Mouse (Mus musculus) hindbrain, embryonic 12.5 days (tissue): ENCODE results near the gene Gm37240. TPM values are rescaled to one million over a fixed set of nuclear protein-coding genes. Genes with fewer than 3 reads are reported as not detected.

ENCODE experiments used
- ATAC-seq: fragments of 200-750 bp; cut with Nextera tagmentation; 2 replicates; pipeline ENCODE4 v1.8.0; 2017; ENCODE audit warnings: moderate TSS enrichment; ENCODE audit not compliant: low FRiP score
- H3K27ac ChIP-seq: fragments of 300-500 bp; sonication (generic); 2 replicates; pipeline ENCODE4 v1.5.1; 2016; ENCODE audit warnings: mild to moderate bottlenecking
- H3K27me3 ChIP-seq: fragments of 300-500 bp; sonication (generic); 2 replicates; pipeline ENCODE4 v1.6.1; 2016; ENCODE audit warnings: mild to moderate bottlenecking
- H3K36me3 ChIP-seq: fragments of 300-500 bp; sonication (generic); 2 replicates; pipeline ENCODE4 v1.6.1; 2016; ENCODE audit warnings: mild to moderate bottlenecking
- H3K4me1 ChIP-seq: fragments of 300-500 bp; sonication (generic); 2 replicates; pipeline ENCODE4 v1.6.1; 2016
- H3K4me2 ChIP-seq: fragments of 300-500 bp; sonication (generic); replicated peaks from 2 replicates; pipeline ENCODE4 v1.6.1; 2016; ENCODE audit warnings: mild to moderate bottlenecking
- H3K4me3 ChIP-seq: fragments of 300-500 bp; sonication (generic); 2 replicates; pipeline ENCODE4 v1.5.1; 2016; ENCODE audit warnings: mild to moderate bottlenecking
- H3K9ac ChIP-seq: fragments of 300-500 bp; sonication (generic); 2 replicates; pipeline ENCODE4 v1.6.1; 2016; ENCODE audit warnings: mild to moderate bottlenecking, moderate library complexity
- H3K9me3 ChIP-seq: fragments of 300-500 bp; sonication (generic); replicated peaks from 2 replicates; pipeline ENCODE4 v1.6.1; 2016; ENCODE audit warnings: mild to moderate bottlenecking
- WGBS: fragments of 180-500 bp; shearing (Covaris S2); methylation state at CpG from one replicate; pipeline ENCODE4 v1.1.7; 2016; 5-methylcytosine and 5-hydroxymethylcytosine counted together
- polyA plus RNA-seq: library from polyadenylated mRNA; unstranded; fragments of >200 nt; fragmentation: Nextera tagmentation; extraction: Ambion mirVana; gene quantifications from 2 replicates; pipeline ENCODE4 v1.2.1, GENCODE M21; 2016

Gene Gm37240
- polyA plus RNA-seq, 1 experiment from 2014 or later: 3.3 TPM

- H3K4me3 ChIP-seq: no peak overlapping the region
- ATAC-seq: no peak
- H3K27ac ChIP-seq: no peak overlapping the region
- no peak overlapping the region for H3K9ac ChIP-seq
- no peaks in the 10 kb centered on the region for H3K36me3 ChIP-seq
- 91% methylated on average over 8 of the region's 8 CpGs for WGBS
- no peaks in the 10 kb centered on the region for H3K9me3 ChIP-seq
- no peaks in the 10 kb centered on the region for H3K4me1 ChIP-seq
- no peak overlapping the region for H3K4me2 ChIP-seq
- H3K27me3 ChIP-seq: no peaks in the 10 kb centered on the region
Observed at GRCm38 (mm10) chr3:85685271-85685670, 202.0 kb downstream of the Gm37240 start.

GRCm38 (mm10) chr3:85683618-85684017, 203.7 kb downstream of the Gm37240 start:
- Histone ChIP-seq H3K27me3 (no peaks in the 10 kb centered on the region), H3K9ac (no peak overlapping the region), H3K9me3 (no peaks in the 10 kb centered on the region), H3K4me1 (no peaks in the 10 kb centered on the region), H3K4me2 (no peak overlapping the region), H3K36me3 (no peaks in the 10 kb centered on the region), H3K27ac (no peak overlapping the region), H3K4me3 (no peak overlapping the region)
- ATAC-seq: no peak
- WGBS: 89% methylated on average over 5 of the region's 5 CpGs

- ATAC-seq: no peak
- no peak overlapping the region for H3K27ac ChIP-seq
- H3K27me3 ChIP-seq: no peaks in the 10 kb centered on the region
- 85% methylated on average over 7 of the region's 7 CpGs for WGBS
- H3K36me3 ChIP-seq: no peaks in the 10 kb centered on the region
- no peak overlapping the region for H3K4me2 ChIP-seq
- H3K4me3 ChIP-seq: no peak overlapping the region
- H3K9ac ChIP-seq: no peak overlapping the region
- no peaks in the 10 kb centered on the region for H3K4me1 ChIP-seq
- H3K9me3 ChIP-seq: no peaks in the 10 kb centered on the region
Observed at GRCm38 (mm10) chr3:85681136-85681535, 206.2 kb downstream of the Gm37240 start.

GRCm38 (mm10) chr3:85679960-85680359, 207.4 kb downstream of the Gm37240 start:
- Histone ChIP-seq H3K36me3 (no peaks in the 10 kb centered on the region), H3K27ac (no peak overlapping the region), H3K4me3 (no peak overlapping the region), H3K9ac (no peak overlapping the region), H3K9me3 (no peaks in the 10 kb centered on the region), H3K4me1 (no peaks in the 10 kb centered on the region), H3K27me3 (no peaks in the 10 kb centered on the region), H3K4me2 (no peak overlapping the region)
- 83% methylated on average over 5 of the region's 5 CpGs for WGBS
- ATAC-seq: no peak

GRCm38 (mm10) chr3:85679312-85679933, 207.9 kb downstream of the Gm37240 start:
- no peak for ATAC-seq
- no peak overlapping the region for H3K9ac ChIP-seq
- no peaks in the 10 kb centered on the region for H3K27me3 ChIP-seq
- no peak overlapping the region for H3K4me2 ChIP-seq
- no peaks in the 10 kb centered on the region for H3K4me1 ChIP-seq
- no peak overlapping the region for H3K27ac ChIP-seq
- 88% methylated on average over 8 of the region's 8 CpGs for WGBS
- no peak overlapping the region for H3K4me3 ChIP-seq
- no peaks in the 10 kb centered on the region for H3K36me3 ChIP-seq
- H3K9me3 ChIP-seq: no peaks in the 10 kb centered on the region

- Histone ChIP-seq H3K36me3 (no peaks in the 10 kb centered on the region), H3K27ac (no peak overlapping the region), H3K9me3 (no peaks in the 10 kb centered on the region), H3K27me3 (no peaks in the 10 kb centered on the region), H3K4me1 (no peaks in the 10 kb centered on the region; the same call in 1 of the 2 replicates), H3K9ac (no peak overlapping the region), H3K4me3 (no peak overlapping the region), H3K4me2 (no peak overlapping the region)
- WGBS: 71% methylated on average over 3 of the region's 3 CpGs
- ATAC-seq: no peak
Observed at GRCm38 (mm10) chr3:85677952-85678351, 209.4 kb downstream of the Gm37240 start.

GRCm38 (mm10) chr3:85677133-85677532, 210.2 kb downstream of the Gm37240 start:
- ATAC-seq: no peak
- H3K36me3 ChIP-seq: no peaks in the 10 kb centered on the region
- H3K27ac ChIP-seq: no peak overlapping the region
- H3K9me3 ChIP-seq: no peaks in the 10 kb centered on the region
- H3K4me3 ChIP-seq: no peak overlapping the region
- no peaks in the 10 kb centered on the region; the same call in 1 of the 2 replicates for H3K4me1 ChIP-seq
- WGBS: 76% methylated on average over 8 of the region's 8 CpGs
- H3K4me2 ChIP-seq: no peak overlapping the region
- H3K9ac ChIP-seq: no peak overlapping the region
- H3K27me3 ChIP-seq: no peaks in the 10 kb centered on the region

GRCm38 (mm10) chr3:85669844-85670243, 217.5 kb downstream of the Gm37240 start:
- no peak for ATAC-seq
- H3K27me3 ChIP-seq: no peaks in the 10 kb centered on the region
- H3K9ac ChIP-seq: no peak overlapping the region
- H3K4me3 ChIP-seq: no peak overlapping the region
- no peaks in the 10 kb centered on the region for H3K9me3 ChIP-seq
- no peak overlapping the region for H3K4me2 ChIP-seq
- WGBS: 86% methylated on average over 6 of the region's 6 CpGs
- H3K27ac ChIP-seq: no peak overlapping the region
- H3K4me1 ChIP-seq: no peaks in the 10 kb centered on the region; the same call in 1 of the 2 replicates
- H3K36me3 ChIP-seq: no peaks in the 10 kb centered on the region

- Histone ChIP-seq H3K4me2 (no peak overlapping the region), H3K27me3 (no peaks in the 10 kb centered on the region), H3K36me3 (no peaks in the 10 kb centered on the region), H3K4me1 (no peaks in the 10 kb centered on the region), H3K9ac (no peak overlapping the region), H3K9me3 (no peaks in the 10 kb centered on the region), H3K27ac (no peak overlapping the region), H3K4me3 (no peak overlapping the region)
- ATAC-seq: no peak
- 93% methylated on average over 6 of the region's 6 CpGs for WGBS
Observed at GRCm38 (mm10) chr3:85667683-85668082, 219.6 kb downstream of the Gm37240 start.

GRCm38 (mm10) chr3:85666736-85667135, 220.6 kb downstream of the Gm37240 start:
- Histone ChIP-seq H3K36me3 (no peaks in the 10 kb centered on the region), H3K9ac (no peak overlapping the region), H3K4me3 (no peak overlapping the region), H3K27me3 (no peaks in the 10 kb centered on the region), H3K4me1 (no peaks in the 10 kb centered on the region), H3K27ac (no peak overlapping the region), H3K9me3 (no peaks in the 10 kb centered on the region), H3K4me2 (no peak overlapping the region)
- no peak for ATAC-seq
- 86% methylated on average over 12 of the region's 12 CpGs for WGBS

- Histone ChIP-seq H3K4me1 (no peaks in the 10 kb centered on the region), H3K36me3 (no peaks in the 10 kb centered on the region), H3K4me3 (no peak overlapping the region), H3K4me2 (no peak overlapping the region), H3K27ac (no peak overlapping the region), H3K27me3 (no peaks in the 10 kb centered on the region), H3K9me3 (no peaks in the 10 kb centered on the region), H3K9ac (no peak overlapping the region)
- WGBS: 73% methylated on average over 3 of the region's 3 CpGs
- ATAC-seq: no peak
Observed at GRCm38 (mm10) chr3:85666166-85666565, 221.2 kb downstream of the Gm37240 start.

- H3K36me3 ChIP-seq: no peaks in the 10 kb centered on the region
- no peak overlapping the region for H3K27ac ChIP-seq
- 88% methylated on average over 10 of the region's 10 CpGs for WGBS
- H3K4me1 ChIP-seq: peaks cover 3% of the 10 kb centered on the region; the same call in 1 of the 2 replicates
- ATAC-seq: no peak
- no peak overlapping the region for H3K9ac ChIP-seq
- H3K9me3 ChIP-seq: no peaks in the 10 kb centered on the region
- H3K27me3 ChIP-seq: no peaks in the 10 kb centered on the region
- no peak overlapping the region for H3K4me2 ChIP-seq
- H3K4me3 ChIP-seq: no peak overlapping the region
Observed at GRCm38 (mm10) chr3:85664591-85665171, 222.6 kb downstream of the Gm37240 start.

GRCm38 (mm10) chr3:85663826-85664225, 223.5 kb downstream of the Gm37240 start:
- ATAC-seq: no peak
- no peaks in the 10 kb centered on the region for H3K36me3 ChIP-seq
- H3K9me3 ChIP-seq: no peaks in the 10 kb centered on the region
- H3K9ac ChIP-seq: no peak overlapping the region
- H3K27me3 ChIP-seq: no peaks in the 10 kb centered on the region
- 79% methylated on average over 5 of the region's 5 CpGs for WGBS
- no peak overlapping the region for H3K4me2 ChIP-seq
- no peak overlapping the region for H3K4me3 ChIP-seq
- peaks cover 3% of the 10 kb centered on the region; the same call in 1 of the 2 replicates for H3K4me1 ChIP-seq
- no peak overlapping the region for H3K27ac ChIP-seq
